Mouse (Mus musculus) cerebellum, postnatal 36 days (tissue): ENCODE measurements at regions not wholly inside any gene's neighbourhood (a gene's known extent, or its start where the extent isn't known, plus 50 kb on each side); places are given as distances from the start of the nearest gene placed in this dataset.

Experiments used
- DNase-seq, 2 experiments: peaks; one replicate each; pipeline ENCODE4 v3.0.0; 2021 to 2022; ENCODE audit warnings: mixed read lengths in 2 of 2

DNA sequence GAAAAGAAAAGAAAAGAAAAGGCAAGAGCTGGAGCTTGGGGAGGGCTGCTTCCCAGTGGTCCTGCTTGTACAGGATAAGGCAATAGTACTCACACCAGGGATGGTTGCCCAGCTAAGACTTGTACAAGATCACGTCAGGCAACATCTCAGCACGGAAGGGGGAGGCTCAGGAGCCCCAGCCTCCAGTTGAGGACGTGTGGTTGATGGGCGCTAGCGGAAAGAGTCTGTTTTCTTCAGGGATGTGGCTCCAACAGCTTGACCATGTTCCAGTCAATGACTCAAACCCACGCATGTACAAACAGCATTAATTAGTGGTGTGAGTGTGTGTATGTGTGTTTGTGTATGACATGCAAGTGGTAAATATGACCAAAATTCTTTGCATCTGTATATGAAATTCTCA, 153.1 kb upstream of the Rpl34 start:
- no peak for DNase-seq

DNA sequence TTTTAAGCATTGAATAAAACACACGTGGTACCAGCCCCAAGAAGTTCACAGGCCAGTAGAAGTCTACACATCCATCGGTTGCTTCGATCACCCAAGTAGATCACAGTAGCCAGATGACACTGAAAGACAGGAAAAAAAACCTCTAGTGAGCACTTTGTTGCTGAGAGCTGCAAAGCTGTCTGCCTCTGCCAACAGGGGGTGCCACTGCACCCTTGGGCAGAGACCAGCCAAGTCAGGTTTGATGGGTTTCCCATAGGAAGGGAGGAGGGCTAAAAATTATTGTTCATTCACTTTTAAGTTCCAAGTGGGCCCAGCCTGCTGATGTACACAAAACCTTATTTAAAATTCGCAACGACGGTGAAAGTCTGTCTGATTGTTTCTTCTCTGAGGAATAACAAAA, 150.3 kb upstream of the Rpl34 start:
- DNase-seq: no peak

DNA sequence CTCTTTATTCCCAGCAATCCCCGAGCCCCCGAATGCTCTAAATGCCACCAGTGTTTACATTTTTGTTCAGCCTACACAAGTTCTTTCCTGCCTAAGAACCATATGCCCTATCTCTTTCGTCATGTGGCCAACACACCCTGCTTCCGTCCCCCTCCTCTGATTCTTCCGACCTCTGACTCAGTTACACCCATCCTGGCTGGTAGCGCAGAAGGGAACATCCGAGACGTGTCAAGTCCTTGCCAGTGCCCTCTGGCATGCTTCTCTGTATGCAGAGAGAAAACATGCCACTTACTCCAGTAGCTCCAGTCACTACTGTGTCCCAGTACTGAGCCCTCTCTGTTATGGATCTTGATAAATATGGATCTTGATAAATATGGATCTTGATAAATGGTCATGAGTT, 149.3 kb upstream of the Rpl34 start:
- no peak for DNase-seq

DNA sequence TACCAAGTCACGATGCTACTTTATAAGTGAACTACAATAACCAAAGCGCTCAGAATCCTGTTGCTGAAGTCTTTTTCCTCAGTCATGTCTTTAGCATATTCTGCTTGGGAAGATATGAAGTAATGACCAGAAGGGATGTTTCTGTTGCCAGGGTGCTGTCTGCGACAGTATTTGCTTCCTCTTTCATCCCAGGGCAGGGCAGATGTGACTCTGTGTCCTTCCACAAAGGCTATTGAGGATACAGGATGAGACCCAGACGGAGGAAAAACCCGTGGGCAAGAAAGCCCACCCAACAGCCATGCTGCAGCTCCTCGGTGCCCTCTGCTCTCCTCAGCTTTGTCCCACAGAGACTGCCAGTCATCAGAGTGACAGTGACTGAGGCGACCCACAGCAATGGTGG, 148.6 kb upstream of the Rpl34 start:
- no peak for DNase-seq

DNA sequence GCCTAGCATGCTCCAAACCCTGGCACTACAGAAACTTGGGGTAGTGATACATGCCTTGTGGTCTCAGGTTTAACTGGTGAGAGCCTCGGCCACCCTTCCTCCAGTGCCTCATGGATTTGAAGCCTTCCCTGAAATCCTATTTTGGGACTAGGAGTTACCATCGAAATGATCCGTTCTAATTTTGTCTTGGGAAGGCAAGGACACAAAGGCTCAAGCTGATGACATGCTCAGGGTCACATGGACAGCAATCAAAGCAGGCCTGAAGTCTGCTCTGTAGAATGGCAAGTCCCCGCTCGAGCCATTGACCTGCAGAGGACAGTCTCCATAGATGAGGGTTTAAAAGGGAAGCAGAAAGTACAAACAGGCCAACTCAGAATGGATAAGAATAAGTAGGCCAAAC, 147.8 kb upstream of the Rpl34 start:
- DNase-seq: no peak

DNA sequence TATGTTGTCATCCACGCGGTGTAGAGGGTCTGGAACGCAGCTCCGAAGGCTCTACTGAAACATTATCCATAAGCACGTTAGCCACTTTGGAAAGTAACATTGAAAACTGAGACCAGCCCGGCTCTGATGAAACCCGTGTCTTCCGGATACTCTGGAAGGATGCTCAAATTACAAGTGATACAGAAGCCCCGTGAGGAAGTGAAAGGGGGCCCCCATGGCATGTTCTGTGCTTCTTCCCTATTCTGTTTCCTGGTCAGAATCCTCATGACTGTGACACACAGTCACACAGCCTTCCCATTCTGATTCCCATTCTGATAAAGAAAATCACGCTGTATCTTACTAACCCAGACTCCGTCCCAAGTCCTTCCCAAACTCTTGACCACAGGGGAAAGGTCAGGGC, 143.5 kb upstream of the Rpl34 start:
- DNase-seq: no peak

DNA sequence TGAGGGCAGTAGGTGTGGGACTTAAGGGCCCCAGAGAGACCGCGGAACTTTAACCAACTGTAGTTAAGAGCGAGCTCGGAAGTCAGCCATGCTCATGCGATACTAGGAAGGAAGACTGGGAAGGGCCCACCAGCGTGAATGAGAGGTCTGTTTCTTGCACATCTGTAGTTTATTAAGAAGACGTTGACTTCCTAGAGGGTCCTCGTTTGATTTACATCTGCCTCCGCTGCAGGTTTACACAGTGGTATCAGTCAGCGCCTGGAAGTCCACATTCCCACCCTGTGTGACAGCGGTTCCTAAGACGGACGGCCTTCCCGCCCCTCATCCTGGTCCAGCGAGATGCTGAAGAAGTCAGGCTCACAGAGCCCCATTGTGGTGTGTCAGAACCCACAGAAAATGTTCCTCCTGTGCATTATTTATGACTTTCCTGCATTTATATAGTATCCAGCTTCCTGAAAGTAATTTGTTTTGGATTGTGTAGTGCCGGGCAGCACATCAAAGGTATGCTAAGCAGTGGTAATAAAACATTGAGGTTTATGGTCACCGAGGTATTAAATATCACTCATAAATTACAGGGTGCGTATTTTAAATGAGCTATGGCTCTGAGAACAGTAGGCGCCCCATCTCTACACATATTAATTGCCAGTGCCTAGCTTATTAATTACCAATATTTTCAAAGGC, 136.9 kb upstream of the Rpl34 start:
- DNase-seq: no peak

DNA sequence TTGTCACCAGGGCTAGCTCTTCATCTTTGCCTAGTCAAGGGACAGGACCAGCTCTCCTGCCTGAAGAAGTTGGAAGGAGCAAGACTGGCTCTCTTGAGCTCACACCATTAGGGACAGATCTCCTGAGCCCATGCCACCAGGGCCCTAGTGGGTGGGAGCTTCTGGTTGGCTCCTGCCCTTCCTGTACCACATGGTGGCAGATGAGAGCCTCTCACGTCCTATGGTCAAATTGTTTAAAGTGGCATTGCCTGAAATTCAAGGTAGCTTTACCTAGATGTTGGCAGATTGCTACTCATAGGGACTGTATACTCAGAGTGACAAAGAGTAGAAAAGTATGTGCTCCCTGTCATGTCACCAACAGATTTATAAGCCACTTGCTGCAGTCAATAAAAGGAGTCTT, 134.6 kb upstream of the Rpl34 start:
- no peak for DNase-seq

DNA sequence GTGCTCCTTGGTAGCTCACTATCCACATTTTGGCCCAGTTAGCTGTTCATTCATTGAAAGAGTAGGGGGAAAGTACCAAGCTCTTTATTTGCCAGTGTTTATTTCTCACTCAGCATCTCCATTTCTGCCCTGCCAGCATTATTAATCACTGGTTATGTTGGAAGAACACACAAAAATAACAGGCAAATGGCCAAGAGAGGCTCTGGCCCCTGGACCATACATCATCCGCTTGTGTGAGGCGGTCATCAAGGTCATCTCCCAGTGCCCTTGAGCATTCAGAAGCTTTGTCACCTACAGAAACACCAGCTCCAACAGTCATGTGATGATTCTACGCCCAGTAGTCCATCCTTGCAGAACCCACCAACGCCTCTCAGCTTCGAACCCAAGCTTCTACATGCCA, 133.2 kb upstream of the Rpl34 start:
- DNase-seq: no peak

DNA sequence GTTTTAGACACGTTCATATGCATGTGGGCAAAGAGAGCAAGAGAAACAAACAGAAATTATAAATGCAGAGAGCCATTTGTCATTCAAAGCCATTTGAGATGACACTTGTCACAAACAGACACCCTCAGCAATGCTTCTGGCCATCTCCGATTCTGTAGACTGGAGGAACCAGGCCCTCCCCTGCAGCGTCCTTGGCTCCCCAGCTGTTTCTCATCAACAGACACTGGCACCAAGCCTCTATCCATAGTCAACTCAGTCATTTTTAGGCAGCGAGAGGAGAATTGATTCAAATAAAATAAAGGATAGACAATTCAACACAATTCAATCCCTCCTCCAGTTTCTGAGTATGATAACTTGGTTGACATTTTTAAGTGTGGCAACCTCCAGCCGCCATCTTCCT, 130.1 kb upstream of the Rpl34 start:
- DNase-seq: no peak

DNA sequence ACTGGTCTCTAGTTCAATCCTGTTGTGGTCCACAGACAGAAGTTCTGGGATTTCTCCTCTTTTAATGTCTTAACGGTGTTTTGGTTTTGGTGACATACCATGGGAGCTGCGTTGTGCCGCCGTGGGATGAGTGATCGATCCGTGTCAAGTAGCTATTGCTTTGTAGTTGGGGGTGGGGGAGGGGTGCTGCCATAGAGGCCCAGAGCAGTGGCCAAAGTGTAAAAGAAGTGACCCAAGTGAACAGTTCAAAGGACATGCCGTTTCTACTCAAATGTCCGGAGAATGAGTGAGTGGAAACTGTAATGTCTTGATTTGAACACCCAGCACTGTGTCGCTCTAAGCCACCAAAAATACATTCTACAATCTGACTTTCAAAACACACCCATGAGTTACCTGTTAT, 123.7 kb upstream of the Rpl34 start:
- no peak for DNase-seq

DNA sequence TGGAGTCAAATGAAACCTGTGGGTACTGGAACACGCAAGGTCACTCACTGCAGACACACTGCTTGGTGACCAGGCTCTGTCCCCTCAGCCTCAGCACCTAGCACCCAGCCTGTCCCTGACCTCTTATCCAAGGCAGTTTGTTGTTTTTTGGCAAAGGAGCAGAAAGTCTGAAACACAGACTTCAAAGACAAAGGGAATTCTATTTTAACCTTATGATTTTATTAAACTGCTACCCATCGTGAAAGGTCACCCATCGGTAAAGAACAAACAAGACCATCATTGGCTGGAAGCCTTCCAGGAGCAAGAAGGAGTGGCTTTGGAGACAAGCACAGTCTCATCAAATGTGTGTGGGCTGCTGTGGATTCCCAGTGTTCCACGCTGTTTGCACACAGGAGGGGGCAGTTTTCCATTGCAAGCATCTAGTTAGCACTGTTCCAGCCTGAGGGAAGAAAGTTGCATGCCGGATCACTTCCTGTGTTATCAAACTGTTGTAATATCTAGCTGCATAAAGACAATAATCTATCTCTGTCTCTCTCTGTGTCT, 120.6 kb upstream of the Rpl34 start:
- DNase-seq: no peak

DNA sequence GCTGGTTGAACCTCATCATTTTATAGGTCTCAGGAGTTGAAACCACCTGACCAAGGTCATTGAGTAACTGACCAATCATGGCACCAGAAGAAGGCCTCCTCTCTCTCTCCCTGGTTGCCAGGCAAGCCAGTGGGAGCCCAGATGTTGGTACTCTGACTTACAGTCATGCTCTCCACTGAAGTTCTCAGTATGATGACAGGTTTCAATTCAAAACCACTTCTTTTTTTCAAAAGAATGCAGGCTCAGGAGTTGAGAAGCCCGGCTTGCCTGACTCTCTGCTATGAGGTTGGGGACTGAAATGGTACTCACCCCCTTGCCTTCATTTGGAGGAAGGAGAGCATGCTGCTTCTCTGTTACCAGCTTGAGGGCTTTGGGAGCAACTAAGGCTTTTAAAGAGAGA, 111.6 kb upstream of the Rpl34 start:
- DNase-seq: no peak

DNA sequence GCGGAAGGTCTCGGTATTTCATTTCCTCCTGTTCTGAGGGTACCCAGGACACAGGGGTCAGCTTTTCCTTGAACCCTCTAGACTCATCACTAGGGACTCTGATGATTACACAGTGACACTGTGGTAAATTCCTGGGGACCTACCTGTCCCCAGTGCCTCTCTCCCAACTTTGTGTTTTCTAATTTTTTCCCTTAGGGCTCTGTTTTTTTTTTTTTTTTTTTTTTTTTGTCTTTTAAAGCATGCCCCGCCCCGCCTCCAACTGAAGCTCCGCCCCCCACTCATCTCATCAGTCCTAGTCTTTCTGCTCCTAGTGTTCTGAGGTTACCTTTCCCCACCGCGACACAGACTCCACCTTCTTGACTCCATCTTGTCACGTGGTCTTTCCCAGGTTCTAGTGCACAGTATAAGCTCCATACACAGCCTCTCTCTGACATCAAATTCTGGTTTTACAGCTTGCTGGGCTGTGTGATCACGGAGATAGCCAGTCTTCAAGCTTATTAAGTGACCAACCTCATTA, 109.8 kb upstream of the Rpl34 start:
- no peak for DNase-seq

DNA sequence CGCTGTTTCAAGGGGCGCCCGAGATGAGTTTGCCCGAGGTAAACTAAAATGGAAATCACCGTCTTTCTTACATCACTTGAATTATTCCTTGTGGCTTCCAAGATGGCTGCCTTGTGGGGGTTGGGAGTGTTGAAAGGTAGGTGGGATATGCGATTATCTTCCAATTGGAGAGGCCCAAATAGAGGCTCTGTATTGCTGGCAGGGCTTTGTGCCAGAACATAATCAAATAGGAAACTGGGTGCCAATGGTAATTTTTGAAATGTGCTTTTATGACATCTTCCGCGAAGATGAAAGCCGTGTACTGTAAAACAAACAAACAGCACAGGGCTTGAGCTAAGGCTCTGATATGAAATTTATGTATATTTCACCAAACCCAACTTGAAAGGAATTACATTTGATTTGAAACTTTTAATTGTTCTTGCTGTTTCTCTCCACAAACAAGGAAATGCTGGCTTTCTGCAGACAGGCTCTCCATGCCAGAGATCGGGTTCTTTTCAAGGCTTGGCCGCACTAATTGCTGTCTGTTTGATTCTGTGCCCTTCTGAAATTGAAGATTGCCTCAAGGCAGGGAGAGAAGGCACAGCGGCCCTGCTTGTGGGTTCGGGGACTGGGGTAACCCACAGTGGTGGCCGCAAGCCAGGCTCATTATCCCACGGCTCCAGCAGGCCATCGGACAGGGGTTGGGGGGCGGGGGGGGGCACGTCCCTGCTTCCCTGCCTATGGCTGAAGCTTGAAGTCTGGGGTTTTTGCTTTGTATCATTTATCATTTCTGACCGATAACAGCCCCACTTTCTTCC, 108.6 kb upstream of the Rpl34 start:
- DNase-seq: no peak

DNA sequence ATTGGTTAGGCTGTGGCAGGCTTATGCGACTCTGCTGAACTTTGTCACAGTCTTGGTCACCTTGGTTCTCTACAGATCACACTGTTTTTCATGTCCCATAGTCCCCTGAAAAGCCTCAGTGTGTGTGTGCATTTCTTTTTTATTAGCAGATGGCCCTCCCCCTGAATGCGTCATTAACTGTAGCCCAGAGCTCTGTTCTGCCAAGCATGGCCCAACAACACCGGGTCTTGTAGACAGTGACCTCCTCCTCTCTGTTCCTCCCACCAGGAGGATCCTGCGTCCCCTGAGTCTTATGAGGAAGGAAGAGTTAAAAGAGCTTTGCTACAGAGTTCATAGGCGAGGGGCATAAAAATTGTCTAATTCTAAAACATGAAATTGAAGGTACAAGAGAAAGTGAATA, 103.5 kb upstream of the Rpl34 start:
- DNase-seq: no peak

DNA sequence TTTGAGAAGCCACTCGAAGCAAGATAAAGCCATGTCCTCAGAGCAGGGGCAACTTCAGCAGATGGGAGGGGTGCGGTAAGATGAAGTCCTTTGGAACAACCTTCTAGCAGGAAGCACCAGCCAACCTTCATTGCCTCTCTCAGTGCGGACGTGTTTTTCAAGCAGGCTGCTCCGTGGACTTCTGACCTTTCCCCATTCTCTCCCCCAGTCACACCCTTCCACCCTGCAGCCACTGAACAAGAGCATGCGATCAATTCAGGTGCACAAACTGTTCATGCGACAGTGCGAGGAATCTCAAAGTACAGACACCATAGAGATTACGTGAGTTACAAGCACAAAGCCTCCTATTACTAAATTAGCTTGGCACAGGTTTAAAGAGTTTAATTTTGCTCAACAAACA, 102.9 kb upstream of the Rpl34 start:
- no peak for DNase-seq

DNA sequence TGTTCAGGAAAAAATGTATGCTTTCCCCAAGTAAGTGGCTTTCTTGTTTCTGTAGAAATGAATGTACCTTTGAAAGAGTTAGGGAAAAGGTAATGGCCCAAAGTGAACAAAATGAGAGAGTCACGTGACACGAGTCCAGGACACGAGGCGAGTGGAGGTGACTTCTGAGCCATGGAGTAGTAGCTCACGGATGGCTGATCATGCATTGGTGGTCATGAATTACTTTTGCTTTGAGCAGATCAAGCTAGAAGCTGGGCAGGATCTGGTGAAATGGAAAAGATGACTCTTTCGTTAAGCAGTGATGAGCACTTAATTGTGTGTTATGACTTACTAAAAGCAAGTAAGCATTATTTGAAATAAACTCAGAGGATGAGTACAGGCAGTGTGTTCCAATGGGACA, 101.6 kb upstream of the Rpl34 start:
- no peak for DNase-seq

DNA sequence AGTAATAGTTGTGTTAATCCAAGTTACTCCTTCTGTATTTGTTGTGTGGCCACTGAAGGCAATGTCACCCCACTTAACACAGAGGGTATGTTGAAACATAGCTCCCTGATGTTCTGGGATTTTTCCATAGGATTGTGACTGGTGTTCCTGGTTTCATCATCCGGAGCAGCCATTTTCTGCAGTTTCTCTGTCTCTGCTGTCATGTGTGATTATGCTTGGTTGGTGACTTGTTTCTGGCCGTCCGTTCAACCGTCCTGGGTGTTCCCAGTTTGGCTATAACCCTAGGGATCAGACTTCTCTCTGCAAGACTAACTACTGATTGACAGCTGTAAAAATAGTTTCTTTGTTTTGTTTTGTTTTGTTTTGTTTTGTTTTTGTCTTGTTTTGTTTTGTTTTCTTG, 98.1 kb upstream of the Rpl34 start:
- no peak for DNase-seq

DNA sequence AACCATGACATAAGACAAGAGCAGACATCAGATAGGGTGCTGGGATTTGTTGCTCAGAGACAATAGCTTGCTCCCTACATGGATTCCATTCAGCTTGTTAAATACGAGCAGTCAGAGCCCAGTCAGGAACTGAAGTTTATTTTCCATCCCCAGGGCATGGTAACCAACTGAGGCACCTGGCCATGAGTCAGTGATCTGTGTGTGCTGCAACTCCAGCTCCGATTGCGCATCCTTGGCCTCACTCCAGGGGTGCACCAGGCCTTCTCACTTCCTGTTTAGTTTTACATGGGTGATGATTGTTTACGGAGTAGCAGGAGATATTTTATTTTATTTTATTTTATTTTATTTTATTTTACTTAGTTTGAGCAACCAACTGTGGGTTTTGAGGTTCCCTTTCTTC, 97.7 kb upstream of the Rpl34 start:
- no peak for DNase-seq

DNA sequence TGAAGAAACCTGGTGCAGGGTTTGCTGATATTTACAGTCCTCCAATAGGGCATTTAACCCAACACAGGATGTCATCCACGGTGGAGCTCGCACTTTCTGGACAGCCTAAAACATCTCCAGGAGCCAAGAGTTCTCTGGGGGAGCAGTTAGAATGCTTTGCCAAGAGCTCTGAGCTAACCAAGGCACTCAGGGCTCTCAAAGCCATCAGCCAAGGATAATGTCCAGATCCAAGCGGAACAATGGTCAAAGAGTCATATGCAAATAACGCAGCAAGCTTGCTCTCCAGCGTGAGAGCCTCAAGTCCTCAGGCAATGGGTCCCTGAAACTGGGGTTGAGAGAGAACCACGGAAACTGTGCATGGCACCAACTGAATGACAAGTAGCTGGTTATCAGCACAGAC, 96.8 kb upstream of the Rpl34 start:
- DNase-seq: no peak

DNA sequence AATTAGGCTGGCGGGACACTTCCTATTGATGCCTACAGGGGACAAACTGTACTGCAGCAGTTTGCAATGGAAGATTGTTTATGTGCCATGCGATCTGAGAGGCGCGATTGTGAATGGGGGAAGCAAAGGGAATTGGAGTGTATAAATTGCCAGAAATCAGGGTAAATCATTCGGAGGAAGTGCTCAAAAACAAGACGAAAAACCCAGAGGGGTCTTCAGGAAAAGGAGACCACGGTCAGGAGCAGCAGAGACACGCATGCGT, 89.6 kb upstream of the Rpl34 start:
- no peak for DNase-seq

DNA sequence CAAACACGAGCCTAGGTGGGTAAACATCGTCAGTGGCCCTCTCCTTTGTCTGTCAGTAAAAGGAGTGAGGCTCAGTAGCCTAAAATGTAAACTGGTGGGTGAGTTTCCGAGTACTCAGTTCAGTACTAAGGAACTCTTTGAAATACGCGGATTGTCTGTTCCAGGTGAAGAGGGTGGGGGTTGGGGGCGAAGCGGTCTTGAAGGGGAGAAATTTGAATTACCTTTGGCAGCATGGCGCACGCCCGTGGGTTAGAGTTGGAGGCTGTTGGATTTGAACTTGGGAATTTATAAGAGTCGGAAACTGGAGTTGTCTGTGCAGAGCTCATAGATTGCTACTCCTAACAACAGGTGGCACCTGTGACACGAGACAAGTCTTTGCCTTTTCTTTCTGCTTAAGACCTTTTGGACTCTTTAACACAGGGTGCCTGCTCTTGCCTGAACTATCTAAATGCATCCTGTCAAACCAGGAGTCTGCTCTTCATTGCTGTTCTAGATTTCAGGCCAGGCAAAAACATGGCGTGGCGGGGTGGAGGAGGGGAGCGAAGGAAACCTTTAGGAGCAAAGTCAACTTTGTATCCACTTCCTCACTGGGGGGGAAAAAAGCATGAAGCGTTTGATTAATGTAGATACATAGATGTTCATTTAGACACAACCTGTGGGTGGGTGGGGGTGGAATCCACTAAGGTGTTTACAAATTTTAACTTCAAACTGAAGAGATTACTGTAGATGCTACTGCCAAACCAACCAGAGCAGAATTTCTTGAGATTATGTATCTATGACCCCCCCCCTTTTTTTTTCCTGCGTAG, 89.0 kb upstream of the Rpl34 start:
- DNase-seq: peak in 1 of 2 experiments; percentile 5
